Mouse (Mus musculus) adipose tissue, adult 10 weeks (tissue): ENCODE data around the gene Gm49380. TPM values are rescaled to one million over a fixed set of nuclear protein-coding genes. Genes with fewer than 3 reads are reported as not detected.

Experiments
- polyA plus RNA-seq: library from polyadenylated mRNA; stranded (reverse); fragments of 350-450 nt; fragmentation: Illumina TruSeq; extraction: RNeasy Lipid Tissue Mini Kit (QIAGEN cat#74804); gene quantifications from one replicate; pipeline ENCODE4 v1.2.3, GENCODE M21; 2014; ENCODE audit warnings: low read depth, low replicate concordance

Gene Gm49380
- 0.19 TPM for polyA plus RNA-seq

GRCm38 (mm10) chr9:44113105-44113789 is at the start of gene Gm49380, which contains the start of gene Rnf26:
Gm49380 (minus strand) TSS chr9:44113500.
Rnf26 (minus strand) TSS chr9:44113517.

DNA sequence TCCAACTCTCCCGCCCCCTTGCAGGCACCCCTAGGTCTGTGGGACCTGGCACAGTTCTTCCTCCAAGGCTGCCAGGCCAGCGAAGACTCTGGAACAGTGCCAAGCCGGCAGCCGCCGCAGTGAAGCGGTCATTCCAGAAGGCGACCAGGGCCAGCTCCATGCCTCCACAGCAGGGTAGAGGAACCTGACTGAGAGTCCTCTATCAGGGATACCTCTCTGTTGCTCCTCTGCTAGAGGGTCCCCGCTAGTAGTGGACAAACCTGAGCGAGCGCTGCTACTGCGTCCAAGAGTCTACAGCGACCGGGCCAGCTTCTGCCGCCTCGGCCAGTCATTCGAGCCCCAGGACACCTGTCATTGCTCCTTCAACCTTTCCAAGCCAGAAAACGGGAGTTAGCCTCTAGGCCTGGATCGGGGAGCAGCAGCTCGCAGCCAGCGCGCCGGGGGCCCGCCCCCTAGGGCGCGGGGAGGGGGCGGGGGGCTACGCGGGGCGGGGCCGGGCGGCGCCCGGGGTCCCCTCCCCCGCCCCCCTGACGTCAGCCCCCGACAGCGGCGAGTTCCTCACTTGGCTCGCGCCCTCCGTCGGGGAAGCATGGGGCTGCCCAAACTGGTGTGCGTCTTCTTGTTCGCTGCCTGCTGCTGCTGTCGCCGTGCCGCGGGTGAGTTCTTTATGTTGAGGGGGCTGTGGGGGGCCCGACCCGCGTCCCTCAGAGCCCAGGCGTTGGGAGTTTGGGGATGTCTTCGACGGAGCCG is 21.0 kb upstream of the Gm49380 start, which contains the start of gene Mcam:
Gene Mcam (plus strand): TSS at position 369 of the 750 bp plus-strand sequence.

GRCm38 (mm10) chr9:44107110-44107509 is 6.2 kb downstream of the Gm49380 start, which contains the start of gene C1qtnf5:
C1qtnf5 (plus strand) TSS chr9:44107245.

DNA sequence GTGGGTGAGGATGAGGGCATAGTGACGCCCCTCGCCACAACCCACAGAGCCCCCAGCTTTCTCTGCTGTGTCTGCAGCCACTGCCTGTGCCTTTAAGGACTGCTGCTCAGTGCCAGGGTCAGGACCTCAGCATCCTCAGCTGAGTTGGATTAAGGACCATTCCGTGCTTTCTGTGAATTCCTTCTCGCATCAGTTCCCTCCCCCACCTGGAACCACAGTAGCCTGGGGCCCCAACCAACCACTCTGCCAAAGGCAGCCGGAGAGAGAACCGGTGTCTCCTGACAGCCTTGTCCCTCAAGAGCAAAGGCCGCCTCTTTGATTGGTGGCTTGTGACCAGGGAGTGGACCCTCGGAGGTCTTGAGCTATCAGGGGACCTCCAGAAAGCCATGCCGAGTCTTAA is 11.8 kb downstream of the Gm49380 start, which contains the start of gene Mfrp:
Gene Mfrp (plus strand): TSS at position 240 of the 400 bp plus-strand sequence.

DNA sequence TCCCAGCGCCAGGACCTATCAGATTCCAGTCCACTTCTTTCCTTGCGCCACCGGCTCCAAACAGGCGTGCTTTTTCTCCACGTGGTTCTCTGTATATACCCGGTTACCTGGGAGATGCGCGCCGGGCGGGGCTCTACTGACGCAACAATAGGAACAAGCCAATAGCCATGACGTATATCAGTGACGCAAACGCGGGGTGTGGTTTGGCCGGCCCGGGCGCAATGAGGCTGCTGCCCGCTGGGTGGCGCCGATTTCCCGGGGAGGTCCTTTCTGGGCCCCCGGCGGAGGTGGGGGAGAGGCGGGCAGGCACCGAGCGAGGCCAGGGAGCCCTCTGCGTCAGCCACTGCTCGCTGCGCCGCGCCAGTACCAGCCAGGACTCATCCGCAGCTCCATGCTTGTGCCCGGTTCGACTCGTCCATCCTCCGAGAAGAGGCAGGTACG is 46.5 kb downstream of the Gm49380 start, which contains the start of gene Usp2:
Gene Usp2 (plus strand): TSS at position 237 of the 441 bp plus-strand sequence.

DNA sequence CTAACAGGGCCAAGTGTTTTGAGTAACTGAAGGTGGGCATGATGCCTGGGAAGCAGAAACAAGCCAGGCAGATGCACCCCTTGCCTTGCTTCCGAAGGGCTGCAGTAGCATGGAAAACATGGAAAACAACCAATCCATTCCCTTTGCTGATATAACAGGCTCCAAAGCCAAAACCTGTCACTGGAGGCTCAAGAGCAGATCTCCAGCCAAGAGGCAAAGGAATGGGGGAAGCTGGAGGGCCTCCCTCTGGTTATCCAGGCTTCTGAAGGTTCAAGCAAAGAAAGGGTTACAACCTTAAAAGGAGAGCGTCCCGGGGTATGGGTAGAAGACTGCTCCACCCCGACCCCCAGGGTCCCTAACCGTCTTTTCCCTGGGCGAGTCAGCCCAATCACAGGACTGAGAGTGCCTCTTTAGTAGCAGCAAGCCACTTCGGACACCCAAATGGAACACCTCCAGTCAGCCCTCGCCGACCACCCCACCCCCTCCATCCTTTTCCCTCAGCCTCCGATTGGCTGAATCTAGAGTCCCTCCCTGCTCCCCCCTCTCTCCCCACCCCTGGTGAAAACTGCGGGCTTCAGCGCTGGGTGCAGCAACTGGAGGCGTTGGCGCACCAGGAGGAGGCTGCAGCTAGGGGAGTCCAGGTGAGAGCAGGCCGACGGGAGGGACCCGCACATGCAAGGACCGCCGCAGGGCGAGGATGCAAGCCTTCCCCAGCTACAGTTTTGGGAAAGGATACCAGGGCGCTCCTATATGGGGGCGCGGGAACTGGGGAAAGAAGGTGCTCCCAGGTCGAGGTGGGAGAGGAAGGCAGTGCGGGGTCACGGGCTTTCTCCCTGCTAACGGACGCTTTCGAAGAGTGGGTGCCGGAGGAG is 70.2 kb downstream of the Gm49380 start, which contains the start of gene Thy1:
Gene Thy1 (plus strand): TSS at position 549 of the 872 bp plus-strand sequence.

Other genes with a start within 250 kb of the Gm49380 start
- 29.5 TPM for gene Thy1, start 70.1 kb downstream of the Gm49380 start, polyA plus RNA-seq
- gene Usp2, start 46.5 kb downstream of the Gm49380 start, polyA plus RNA-seq = 28.8 TPM
- gene Mfrp, start 11.8 kb downstream of the Gm49380 start, polyA plus RNA-seq = 63.7 TPM
- gene C1qtnf5, start 6.3 kb downstream of the Gm49380 start, polyA plus RNA-seq = 22.6 TPM
- 17.6 TPM for gene Rnf26, start within 50 bp of the Gm49380 start, polyA plus RNA-seq
- 166 TPM for gene Mcam, start 21.0 kb upstream of the Gm49380 start, polyA plus RNA-seq
- gene Cbl, start 120.5 kb upstream of the Gm49380 start, polyA plus RNA-seq = 17.4 TPM
- 32.6 TPM for gene Ccdc153, start 127.2 kb upstream of the Gm49380 start, polyA plus RNA-seq
- 3.3 TPM for gene Pdzd3, start 138.0 kb upstream of the Gm49380 start, polyA plus RNA-seq
- gene Nlrx1, start 155.1 kb upstream of the Gm49380 start, polyA plus RNA-seq = 17.3 TPM
- 2.2 TPM for gene Abcg4, start 175.1 kb upstream of the Gm49380 start, polyA plus RNA-seq
- 14.7 TPM for gene Hinfp, start 192.2 kb upstream of the Gm49380 start, polyA plus RNA-seq
- 28.1 TPM for gene C2cd2l, start 206.8 kb upstream of the Gm49380 start, polyA plus RNA-seq
- 25.7 TPM for gene Dpagt1, start 212.5 kb upstream of the Gm49380 start, polyA plus RNA-seq
- gene H2afx, start 221.2 kb upstream of the Gm49380 start, polyA plus RNA-seq = 25.2 TPM
- gene Hmbs, start 230.7 kb upstream of the Gm49380 start, polyA plus RNA-seq = 47.6 TPM
- gene Vps11, start 248.2 kb upstream of the Gm49380 start, polyA plus RNA-seq = 37.7 TPM